ENCODE assay signal across 10 mouse cellular contexts in the genomic region with DNA sequence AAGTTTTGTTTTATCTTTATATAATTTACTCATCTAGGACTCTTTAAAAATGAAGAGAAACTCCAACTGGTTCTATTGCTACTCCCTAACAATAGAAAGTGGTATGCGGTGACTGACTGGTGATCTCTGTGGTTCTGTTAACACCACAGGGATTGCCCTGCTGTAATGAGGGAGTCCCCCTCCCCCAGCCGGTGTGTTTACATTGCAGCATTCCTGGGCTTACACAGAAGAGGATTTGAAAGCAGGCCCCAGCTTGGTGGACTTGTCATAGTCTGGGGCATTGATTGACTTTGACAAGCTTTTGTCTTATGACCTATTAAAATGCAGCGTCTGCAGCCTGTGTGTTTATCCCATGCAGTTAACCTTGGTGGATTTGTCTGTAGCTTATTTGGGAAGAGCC.
DNase-seq lines count a peak whose midpoint lies in the region; ATAC-seq lines count a peak whose summit lies in the region.
"Had no signal": no experiment of that assay in that cellular context is flagged by ENCODE, and none has a peak within 500 bp of the region (broad histone marks: within the 10 kb centered on the region; RNA-seq: fewer than 3 reads in every experiment).

No protein-coding gene starts in this region.

- no peak overlapping the region for H3K4me2 ChIP-seq in forebrain, embryonic 11.5 days (ENCODE audit: low read depth, low read length, severe bottlenecking)
- no peak overlapping the region for H3K4me2 ChIP-seq in forebrain, embryonic 14.5 days (ENCODE audit: low read length)
- H3K4me2 ChIP-seq in liver, embryonic 12.5 days, result no peak overlapping the region
- no peak overlapping the region for H3K4me2 ChIP-seq in midbrain, embryonic 12.5 days (replicated peaks)
- H3K4me2 ChIP-seq in kidney, embryonic 14.5 days (replicated peaks; ENCODE audit: low read depth, low read length), result no peak overlapping the region

- 0 out of 2 replicates have a peak, but pooled peaks have one; percentile 33 for ATAC-seq in forebrain, embryonic 11.5 days (replicated peaks; ENCODE audit: low FRiP score)
- no peak for ATAC-seq in forebrain, embryonic 14.5 days
- ATAC-seq in liver, embryonic 12.5 days, result no peak
- ATAC-seq in midbrain, embryonic 12.5 days (ENCODE audit: low FRiP score, low read depth), result peak; percentile 67
- ATAC-seq in kidney, embryonic 14.5 days (ENCODE audit: low FRiP score, low TSS enrichment), result no peak

- no peaks in the 10 kb centered on the region for H3K36me3 ChIP-seq in forebrain, embryonic 11.5 days (ENCODE audit: control insufficient read depth, insufficient read depth, low read length)
- no peaks in the 10 kb centered on the region for H3K36me3 ChIP-seq in forebrain, embryonic 14.5 days (ENCODE audit: control insufficient read depth, insufficient read depth, low read length)
- H3K36me3 ChIP-seq in liver, embryonic 12.5 days, result no peaks in the 10 kb centered on the region
- H3K36me3 ChIP-seq in midbrain, embryonic 12.5 days, result no peaks in the 10 kb centered on the region
- H3K36me3 ChIP-seq in kidney, embryonic 14.5 days (ENCODE audit: control insufficient read depth, insufficient read depth, low read length), result no peaks in the 10 kb centered on the region

- 8% methylated on average over 3 of the region's 3 CpGs for WGBS in forebrain, embryonic 11.5 days
- 10% methylated on average over 3 of the region's 3 CpGs for WGBS in forebrain, embryonic 14.5 days
- 38% methylated on average over 3 of the region's 3 CpGs for WGBS in liver, embryonic 12.5 days (ENCODE audit: insufficient replicate concordance)
- 7% methylated on average over 3 of the region's 3 CpGs for WGBS in midbrain, embryonic 12.5 days
- WGBS in kidney, embryonic 14.5 days, result 26% methylated on average over 3 of the region's 3 CpGs

- DNase-seq in forebrain, embryonic 11.5 days (ENCODE audit: low spot score), result peak; percentile 62
- DNase-seq in forebrain, embryonic 14.5 days (ENCODE audit: low spot score), result no peak
- peak; percentile 31 for DNase-seq in liver
- DNase-seq in embryo, embryonic 10 days (ENCODE audit: low spot score), result peak; percentile 74
- DNase-seq in gastrocnemius, adult 8-10 months (ENCODE audit: low spot score in 2 of 2), result no peak
- DNase-seq: adrenal gland, adult 8-10 months; thymus, postnatal 25 days had no signal

- H3K27me3 ChIP-seq in forebrain, embryonic 11.5 days (ENCODE audit: control insufficient read depth, insufficient read depth, low read length), result no peaks in the 10 kb centered on the region
- no peaks in the 10 kb centered on the region for H3K27me3 ChIP-seq in forebrain, embryonic 14.5 days (replicated peaks; ENCODE audit: control insufficient read depth, insufficient read depth, low read length)
- H3K27me3 ChIP-seq in liver, embryonic 12.5 days (replicated peaks), result no peaks in the 10 kb centered on the region
- H3K27me3 ChIP-seq in midbrain, embryonic 12.5 days, result no peaks in the 10 kb centered on the region
- H3K27me3 ChIP-seq in kidney, embryonic 14.5 days (ENCODE audit: control insufficient read depth, insufficient read depth, low read length), result no peaks in the 10 kb centered on the region

- H3K4me1 ChIP-seq in forebrain, embryonic 11.5 days (replicated peaks; ENCODE audit: control insufficient read depth, insufficient read depth, low read length), result 0 out of 2 replicates have a peak, but pooled peaks cover 4% of the 10 kb centered on the region
- H3K4me1 ChIP-seq in forebrain, embryonic 14.5 days (ENCODE audit: control insufficient read depth, insufficient read depth, low read length), result no peaks in the 10 kb centered on the region
- H3K4me1 ChIP-seq in liver, embryonic 12.5 days, result peaks cover 45% of the 10 kb centered on the region
- H3K4me1 ChIP-seq in midbrain, embryonic 12.5 days, result peaks cover 4% of the 10 kb centered on the region
- H3K4me1 ChIP-seq in kidney, embryonic 14.5 days (ENCODE audit: control insufficient read depth, insufficient read depth, low read length), result peaks cover 10% of the 10 kb centered on the region; the same call in 1 of the 2 replicates

- no peaks in the 10 kb centered on the region for H3K9me3 ChIP-seq in forebrain, embryonic 11.5 days (ENCODE audit: control insufficient read depth, low read length)
- H3K9me3 ChIP-seq in forebrain, embryonic 14.5 days (replicated peaks; ENCODE audit: control insufficient read depth, low read length), result no peaks in the 10 kb centered on the region
- no peaks in the 10 kb centered on the region for H3K9me3 ChIP-seq in liver, embryonic 12.5 days (replicated peaks)
- no peaks in the 10 kb centered on the region for H3K9me3 ChIP-seq in midbrain, embryonic 12.5 days
- no peaks in the 10 kb centered on the region for H3K9me3 ChIP-seq in kidney, embryonic 14.5 days (ENCODE audit: control insufficient read depth, low read length)

- no peak overlapping the region for H3K27ac ChIP-seq in forebrain, embryonic 11.5 days (ENCODE audit: low read depth, low read length)
- H3K27ac ChIP-seq in forebrain, embryonic 14.5 days (ENCODE audit: low read depth, low read length), result no peak overlapping the region
- H3K27ac ChIP-seq in liver, embryonic 12.5 days, result no peak overlapping the region
- no peak overlapping the region for H3K27ac ChIP-seq in midbrain, embryonic 12.5 days (replicated peaks)
- no peak overlapping the region for H3K27ac ChIP-seq in kidney, embryonic 14.5 days (ENCODE audit: low read depth, low read length)

- no peak overlapping the region for H3K9ac ChIP-seq in forebrain, embryonic 11.5 days (ENCODE audit: low read length)
- H3K9ac ChIP-seq in forebrain, embryonic 14.5 days (ENCODE audit: low read length), result no peak overlapping the region
- no peak overlapping the region for H3K9ac ChIP-seq in liver, embryonic 12.5 days
- H3K9ac ChIP-seq in midbrain, embryonic 12.5 days (replicated peaks), result no peak overlapping the region
- no peak overlapping the region for H3K9ac ChIP-seq in kidney, embryonic 14.5 days (ENCODE audit: low read depth, low read length)

- no peak overlapping the region for H3K4me3 ChIP-seq in forebrain, embryonic 11.5 days (ENCODE audit: low read depth, low read length)
- no peak overlapping the region for H3K4me3 ChIP-seq in forebrain, embryonic 14.5 days (ENCODE audit: low read depth, low read length)
- no peak overlapping the region for H3K4me3 ChIP-seq in liver, embryonic 12.5 days
- no peak overlapping the region for H3K4me3 ChIP-seq in midbrain, embryonic 12.5 days
- no peak overlapping the region for H3K4me3 ChIP-seq in kidney, embryonic 14.5 days (ENCODE audit: low read length)

Comparison
In these comparisons a context has a peak if more than half of its experiments do, and no peak if none do; other contexts are left out.
1. ATAC-seq: peak in forebrain, embryonic 11.5 days (single experiment) and midbrain, embryonic 12.5 days (single experiment); none in forebrain, embryonic 14.5 days (single experiment), liver, embryonic 12.5 days (single experiment) and kidney, embryonic 14.5 days (single experiment).
2. DNase-seq: peak in forebrain, embryonic 11.5 days (single experiment), liver (single experiment) and embryo, embryonic 10 days (single experiment); none in forebrain, embryonic 14.5 days (single experiment) and gastrocnemius, adult 8-10 months (0 of 2).